Mouse (Mus musculus) thymus, adult 2 months (tissue): ENCODE data around the gene Zfp758.

Experiments used
- CTCF ChIP-seq: fragments of 200-500 bp; IDR thresholded peaks from 2 replicates; pipeline ENCODE4 v1.5.1; 2012; ENCODE audit warnings: mild to moderate bottlenecking, control low read depth, low read length, moderate library complexity, borderline replicate concordance; ENCODE audit not compliant: control insufficient read depth, poor library complexity, insufficient read depth; ENCODE audit errors: extremely low read depth
- POLR2A ChIP-seq: fragments of 200-500 bp; IDR thresholded peaks from 2 replicates; pipeline ENCODE4 v1.6.1; 2012; ENCODE audit warnings: mild to moderate bottlenecking, low read length, control low read depth, moderate library complexity; ENCODE audit not compliant: control insufficient read depth, poor library complexity, insufficient read depth; ENCODE audit errors: extremely low read depth

DNA sequence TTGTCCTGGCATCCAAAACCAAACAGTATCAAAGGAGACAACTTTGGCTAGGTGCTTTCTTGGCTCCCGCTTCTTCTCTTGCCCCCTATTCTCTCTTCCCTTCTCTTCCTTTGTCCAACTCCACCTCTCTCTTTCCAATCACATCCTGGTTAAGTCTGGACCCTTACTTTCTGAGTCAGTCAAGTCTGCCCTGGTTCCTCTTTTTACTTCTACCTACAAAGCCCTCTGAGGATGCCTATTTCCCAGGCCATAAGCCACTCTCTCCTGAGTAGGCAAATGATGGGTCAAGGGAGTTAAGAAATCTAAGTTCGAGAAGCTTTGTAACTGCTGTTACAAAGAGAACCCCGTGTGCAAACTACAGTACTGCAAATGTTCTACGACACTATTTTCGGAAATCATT lies 681 bp upstream of the Zfp758 start:
- no peak for TF ChIP-seq CTCF
- TF ChIP-seq POLR2A = no peak
